Mouse (Mus musculus): ENCODE measurements around the gene Scgb1a1.
A peak's percentile ranks its signal among the peaks of the same experiment; 100 is the strongest.

- TF ChIP-seq CTCF (IDR thresholded peaks at IDR 0.05; ENCODE audit: low read depth) (0 out of 2 replicates have a peak, but pooled peaks have one; percentile 19), EP300 (optimal IDR thresholded peaks at IDR 0.05) (no peak)
Measured at GRCm38 (mm10) chr19:9117275-9117674, 29.5 kb upstream of the Scgb1a1 start.
